Mouse (Mus musculus): Measurements from ENCODE around the gene Gm44965.

Gene Gm44965

DNA sequence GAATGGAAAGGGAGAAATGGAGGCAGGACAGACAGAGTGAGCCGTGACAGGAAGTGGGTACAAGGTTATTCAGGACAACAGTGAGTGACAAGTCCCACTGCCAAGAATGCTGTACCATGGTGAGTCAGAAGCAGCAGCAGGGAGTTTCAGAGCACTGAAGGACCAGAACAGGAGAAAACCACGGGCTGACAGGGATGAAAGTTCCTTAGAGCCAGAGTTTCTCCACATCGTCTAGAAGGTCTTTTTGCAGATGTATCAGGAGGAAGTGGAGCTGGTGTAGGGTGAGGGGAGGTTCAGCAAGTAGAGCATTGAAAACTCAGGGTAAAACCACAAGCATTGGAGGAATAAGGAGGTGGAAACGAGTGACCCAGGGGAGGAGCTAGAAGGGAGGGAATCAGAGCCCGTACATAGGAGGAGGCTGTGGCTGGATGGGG is 14.5 kb upstream of the Gm44965 start:
- DNase-seq (ENCODE audit: low read depth): peak; percentile 57

DNA sequence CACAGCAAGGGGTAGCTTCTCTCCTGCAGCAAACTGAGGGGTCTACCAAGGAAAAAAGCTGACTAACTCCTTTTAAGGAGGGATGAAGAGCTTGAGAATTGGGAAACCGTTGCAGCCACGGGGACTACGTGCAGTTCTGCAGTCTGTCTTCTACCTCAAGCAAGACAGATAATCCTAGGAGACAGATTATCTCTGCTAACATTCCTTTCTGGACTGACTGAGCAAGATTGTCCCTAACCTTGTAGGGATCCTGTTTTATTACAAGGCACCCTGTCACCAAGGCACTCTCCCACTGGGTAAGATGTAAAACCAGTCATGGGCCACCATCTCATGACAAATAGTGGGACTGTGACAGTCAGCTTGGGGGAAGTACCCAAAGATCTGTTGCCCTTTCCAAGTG is 12.5 kb upstream of the Gm44965 start:
- DNase-seq (ENCODE audit: low read depth): no peak

DNA sequence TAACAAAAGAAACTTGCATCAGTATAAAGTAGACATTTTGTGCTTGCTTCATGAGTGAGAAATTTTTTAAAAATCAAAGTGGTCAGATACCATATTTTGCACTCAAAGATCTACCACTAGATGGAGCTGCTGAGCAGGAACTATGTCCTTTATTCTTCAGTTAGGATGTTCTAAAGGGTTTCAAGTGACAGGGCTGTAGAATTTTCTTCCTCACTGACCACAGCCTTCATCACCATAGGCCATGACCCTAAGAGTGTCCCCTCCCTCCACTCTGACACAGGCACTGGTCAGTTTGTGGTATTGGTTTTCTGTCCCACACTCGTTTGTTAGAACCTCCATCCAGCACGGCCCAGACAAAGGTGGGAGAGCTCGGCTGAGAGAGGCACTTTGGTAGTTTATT is 11.7 kb upstream of the Gm44965 start:
- DNase-seq (ENCODE audit: low read depth): peak; percentile 88

GRCm38 (mm10) chr6:48589194-48589750 is 4.5 kb upstream of the Gm44965 start, which contains the start of gene Gm45021:
TSS of gene Gm45021 (plus strand) at chr6:48589610.
- DNase-seq (ENCODE audit: low read depth): peak; percentile 70

DNA sequence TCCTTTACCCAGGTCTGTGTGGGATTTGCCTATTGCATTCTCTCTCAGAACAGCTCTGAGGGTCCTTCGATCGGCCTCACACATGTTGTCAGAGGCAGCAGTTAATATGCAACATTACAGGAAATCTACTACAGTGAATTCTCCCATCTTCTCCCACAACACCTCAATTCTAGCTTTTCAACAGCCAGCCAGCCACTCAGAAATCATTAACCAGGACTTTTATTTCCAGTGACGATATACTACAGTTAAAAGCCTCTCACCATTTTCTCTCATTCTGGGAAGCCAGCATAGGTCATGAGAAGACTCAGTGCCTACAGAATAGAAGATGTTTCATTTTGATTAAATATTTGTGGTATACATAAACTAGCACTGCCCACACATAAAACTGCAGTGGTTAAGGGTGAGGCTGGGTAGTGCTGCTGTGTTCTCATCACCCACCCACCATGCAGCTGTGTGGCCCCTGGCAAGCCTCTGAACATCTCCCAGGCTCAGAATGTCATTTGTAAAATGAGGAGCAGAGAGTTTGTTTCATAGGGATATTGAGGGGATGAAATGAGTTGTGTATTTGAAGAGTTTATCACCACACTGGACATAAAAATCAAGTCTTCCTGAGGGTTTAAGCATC is 2.4 kb upstream of the Gm44965 start:
- no peak for DNase-seq (ENCODE audit: low read depth)

DNA sequence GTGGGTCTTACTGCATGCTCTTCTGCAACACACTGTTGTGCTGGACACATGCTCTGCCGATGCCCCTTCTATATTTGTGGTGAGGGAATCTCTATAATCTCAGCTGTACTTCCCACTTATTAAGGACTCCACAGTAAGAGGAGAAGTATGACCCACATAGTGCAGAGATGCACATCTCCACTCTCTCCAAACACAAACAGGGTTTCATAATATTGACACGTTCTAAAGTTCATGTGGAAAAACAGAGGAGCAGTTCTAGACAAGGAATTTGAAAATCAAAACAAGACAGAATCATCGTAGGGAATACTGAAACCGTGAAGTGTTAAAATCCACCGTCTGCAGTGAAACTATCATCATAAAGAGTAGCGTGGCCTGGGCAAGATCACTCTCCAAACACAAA is 1.9 kb upstream of the Gm44965 start:
- no peak for DNase-seq (ENCODE audit: low read depth)

DNA sequence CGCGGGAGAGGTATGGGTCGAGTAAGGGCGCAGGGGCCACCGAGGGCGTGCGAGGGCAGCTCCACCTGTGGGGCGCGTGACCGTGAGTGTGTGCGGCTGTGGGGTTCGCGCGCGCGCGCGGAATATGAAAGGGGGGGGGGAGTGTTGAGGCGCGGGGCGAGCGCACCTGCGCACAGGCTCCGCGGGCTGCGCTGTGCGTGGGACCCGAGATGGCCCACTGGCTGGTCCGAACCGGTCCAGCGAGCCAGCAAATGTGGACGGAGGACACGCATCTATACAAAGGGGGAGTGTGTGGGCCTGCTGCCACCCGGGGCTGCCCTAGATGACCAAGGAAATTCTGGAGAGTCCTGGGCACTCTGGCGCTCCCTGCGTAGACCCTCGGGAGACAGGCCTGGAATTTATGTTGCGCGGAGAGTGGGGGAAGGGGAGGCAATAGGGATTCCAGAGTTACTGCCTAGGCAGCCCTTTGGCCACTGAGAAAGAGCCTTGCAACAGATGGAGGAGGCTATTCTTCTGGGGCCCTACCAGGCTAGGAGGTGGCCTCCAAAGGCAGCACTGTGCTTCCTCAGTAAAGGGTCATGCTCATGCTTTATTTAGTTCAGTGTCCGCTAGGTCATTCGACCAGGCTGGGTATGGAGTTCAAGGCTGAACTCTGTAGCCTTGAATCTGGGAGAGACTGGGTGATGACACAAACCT is 450 bp downstream of the Gm44965 start:
- peak; percentile 39 for DNase-seq (ENCODE audit: low read depth)

GRCm38 (mm10) chr6:48595278-48595677 is 1.5 kb downstream of the Gm44965 start:
- no peak for DNase-seq (ENCODE audit: low read depth)

DNA sequence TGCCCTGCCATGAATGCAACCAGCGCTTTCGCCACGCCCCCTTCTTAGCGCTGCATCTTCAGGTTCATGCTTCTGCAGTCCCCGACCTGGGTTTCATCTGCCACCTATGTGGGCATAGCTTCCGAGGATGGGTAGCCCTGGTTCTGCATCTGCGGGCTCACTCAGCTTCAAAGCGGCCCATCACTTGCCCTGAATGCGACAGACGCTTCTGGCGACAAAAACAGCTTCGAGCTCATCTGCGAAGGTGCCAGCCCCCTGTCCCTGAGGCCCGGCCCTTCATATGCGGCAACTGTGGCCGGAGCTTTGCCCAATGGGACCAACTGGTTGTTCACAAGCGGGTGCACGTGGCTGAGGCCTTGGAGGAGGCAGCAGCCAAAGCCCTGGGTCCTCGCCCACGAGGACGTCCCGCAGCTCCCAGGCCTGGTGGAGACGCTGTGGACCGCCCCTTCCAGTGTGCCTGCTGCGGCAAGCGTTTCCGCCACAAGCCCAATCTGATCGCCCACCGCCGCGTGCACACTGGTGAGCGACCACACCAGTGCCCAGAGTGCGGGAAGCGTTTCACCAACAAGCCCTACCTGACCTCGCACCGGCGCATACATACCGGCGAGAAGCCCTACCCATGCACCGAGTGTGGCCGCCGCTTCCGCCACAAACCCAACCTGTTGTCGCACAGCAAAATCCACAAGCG is 2.9 kb downstream of the Gm44965 start:
- DNase-seq (ENCODE audit: low read depth): no peak

DNA sequence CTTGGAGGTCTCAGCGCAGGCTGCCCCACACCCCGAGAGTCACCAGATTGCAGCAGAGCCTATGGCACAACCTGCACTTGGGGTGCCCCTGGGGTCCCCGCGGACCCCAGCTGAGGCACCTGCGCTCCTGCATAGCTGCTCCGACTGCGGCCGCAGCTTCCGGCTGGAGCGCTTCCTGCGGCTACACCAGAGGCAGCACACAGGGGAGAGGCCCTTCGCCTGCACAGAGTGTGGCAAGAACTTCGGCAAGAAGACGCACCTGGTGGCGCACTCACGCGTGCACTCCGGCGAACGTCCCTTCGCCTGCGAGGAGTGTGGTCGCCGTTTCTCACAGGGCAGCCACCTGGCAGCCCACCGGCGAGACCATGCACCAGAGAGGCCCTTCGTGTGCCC is 3.5 kb downstream of the Gm44965 start:
- DNase-seq (ENCODE audit: low read depth): no peak

DNA sequence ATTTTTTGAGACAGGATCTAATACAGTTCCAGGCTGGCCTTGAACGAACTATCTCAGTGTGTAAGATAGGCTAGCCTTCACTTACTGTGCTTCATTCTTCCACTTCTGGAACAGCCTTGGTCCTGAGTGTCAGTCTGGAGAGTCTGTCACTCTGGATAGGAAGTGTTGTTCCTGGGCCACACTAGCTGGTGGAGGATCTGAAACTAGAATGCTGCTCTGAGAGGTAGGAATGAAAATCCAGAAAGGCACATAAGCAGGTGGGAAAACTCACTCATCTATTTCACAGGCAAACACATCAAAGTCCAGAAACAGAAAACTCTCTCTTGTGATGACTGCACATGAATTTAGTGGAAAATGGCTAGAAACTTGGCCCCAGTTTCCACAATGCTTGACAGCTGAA is 6.9 kb downstream of the Gm44965 start:
- no peak for DNase-seq (ENCODE audit: low read depth)

DNA sequence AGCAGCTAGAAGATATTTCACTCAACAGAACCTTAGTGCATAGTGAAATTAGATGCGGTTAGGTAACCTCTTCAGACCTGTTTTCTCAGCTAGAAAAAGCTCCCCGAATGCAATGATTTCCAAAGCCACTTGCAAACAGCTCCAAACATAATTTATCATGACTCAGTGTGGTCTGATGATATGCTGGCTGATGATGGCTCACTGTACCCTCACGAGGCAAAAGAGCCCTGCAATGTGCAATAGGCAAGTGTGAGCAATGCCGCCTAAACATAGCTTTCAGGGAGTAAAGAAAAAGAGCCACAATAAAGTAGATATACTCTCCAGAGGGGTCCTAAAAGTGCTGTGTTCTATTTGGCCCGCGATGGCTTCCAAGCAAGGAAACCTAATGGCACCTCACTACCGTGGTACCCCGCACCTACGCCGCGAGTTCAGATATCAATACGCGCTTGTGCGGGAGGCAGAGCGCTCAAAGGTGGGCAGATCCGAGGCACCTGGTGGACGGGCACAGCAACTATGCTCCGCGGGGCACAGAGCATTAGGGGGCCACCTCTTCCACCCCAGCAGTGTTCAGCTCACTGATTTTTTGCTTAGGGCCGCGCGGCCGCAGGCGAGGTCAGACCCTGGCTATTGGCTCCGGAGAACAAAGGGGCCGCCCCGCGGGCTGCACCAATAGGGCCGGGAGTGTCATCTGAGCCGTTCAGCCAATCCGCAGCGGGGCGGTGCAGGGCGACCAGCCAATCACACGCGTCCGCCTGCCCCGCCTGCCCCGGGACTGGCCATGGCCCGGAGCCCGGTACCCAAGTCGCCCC is 7.7 kb downstream of the Gm44965 start, which contains the start of gene Zfp775:
Zfp775 (plus strand) TSS at position 793 of the 809 bp plus-strand sequence.
- peak; percentile 78 for DNase-seq (ENCODE audit: low read depth)

DNA sequence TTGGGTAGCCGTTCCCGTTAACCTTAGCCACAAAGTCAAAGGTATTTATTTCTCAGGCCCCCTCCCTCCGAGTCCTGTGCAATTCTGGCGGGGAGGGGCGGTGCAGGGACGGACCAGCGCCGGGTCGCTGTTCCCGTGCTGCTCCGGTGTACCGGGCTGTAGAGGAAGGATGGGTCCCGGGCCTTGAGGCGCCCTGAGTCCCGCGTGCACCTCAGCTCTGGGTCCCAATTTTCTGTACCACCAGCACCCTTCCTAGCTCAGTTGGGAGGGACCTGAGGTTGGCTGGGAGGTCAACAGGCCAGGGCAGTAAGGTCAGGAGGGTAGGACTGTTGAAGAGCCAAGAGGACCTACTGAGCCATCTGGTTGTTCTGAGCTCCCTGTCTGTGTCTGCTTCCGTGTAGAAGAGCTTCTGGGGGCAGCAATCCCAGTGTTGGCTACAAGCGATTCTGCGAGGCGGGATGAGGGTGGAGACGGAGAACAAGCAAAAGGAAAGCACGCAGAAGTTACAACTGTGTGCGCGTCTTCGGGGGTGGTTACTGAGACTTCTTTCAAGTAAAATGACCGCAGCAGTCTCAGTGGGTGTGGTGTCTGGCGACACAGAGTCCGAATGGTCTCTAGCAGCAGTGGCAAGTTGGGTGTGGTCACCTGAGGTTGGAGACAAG is 8.5 kb downstream of the Gm44965 start:
- peak; percentile 60 for DNase-seq (ENCODE audit: low read depth)

DNA sequence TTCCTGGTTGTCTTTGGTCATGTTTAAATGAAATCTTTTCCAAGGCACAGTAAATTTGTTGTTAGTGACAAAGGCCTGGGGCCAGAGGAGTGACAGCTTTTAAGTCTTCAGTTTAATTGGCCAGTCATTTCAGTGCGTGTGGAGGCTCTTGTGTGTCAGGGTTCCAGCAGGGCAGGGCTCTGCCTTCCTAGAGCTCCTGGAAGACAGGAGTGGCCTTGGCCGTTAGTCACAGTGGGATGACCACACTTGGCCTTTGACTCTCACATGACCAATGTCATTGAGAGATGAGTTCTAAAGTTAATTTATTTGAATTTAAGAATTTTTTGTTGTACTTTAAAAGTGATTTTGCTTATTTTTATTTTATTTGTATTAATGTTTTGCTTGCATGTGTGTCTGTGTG is 14.4 kb downstream of the Gm44965 start:
- no peak for DNase-seq (ENCODE audit: low read depth)

DNA sequence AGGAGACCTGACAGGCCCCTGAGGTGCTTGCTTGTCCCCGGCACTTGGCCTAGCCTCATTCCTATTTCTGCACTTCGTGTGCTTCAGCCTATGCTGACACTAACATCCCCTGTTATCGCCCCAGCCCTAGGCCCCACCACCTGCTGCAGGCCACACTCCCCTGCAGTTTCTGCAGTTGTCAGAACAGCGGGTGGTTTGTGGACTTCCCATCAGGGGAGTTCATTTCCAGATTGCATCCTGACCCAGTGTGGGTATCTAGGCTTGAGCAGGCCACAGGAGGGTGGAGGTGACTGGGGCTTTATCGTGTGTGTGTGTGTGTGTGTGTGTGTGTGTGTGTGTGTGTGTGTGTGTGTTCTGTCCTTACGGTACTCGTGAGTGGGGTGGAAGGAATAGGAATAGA is 15.8 kb downstream of the Gm44965 start:
- DNase-seq (ENCODE audit: low read depth): no peak

- no peak for DNase-seq (ENCODE audit: low read depth)
These were observed 16.9 kb downstream of the Gm44965 start for GRCm38 (mm10) chr6:48610657-48611056.

GRCm38 (mm10) chr6:48613464-48613863 is 19.7 kb downstream of the Gm44965 start:
- no peak for DNase-seq (ENCODE audit: low read depth)

GRCm38 (mm10) chr6:48614756-48615155 is 21.0 kb downstream of the Gm44965 start:
- no peak for DNase-seq (ENCODE audit: low read depth)

DNA sequence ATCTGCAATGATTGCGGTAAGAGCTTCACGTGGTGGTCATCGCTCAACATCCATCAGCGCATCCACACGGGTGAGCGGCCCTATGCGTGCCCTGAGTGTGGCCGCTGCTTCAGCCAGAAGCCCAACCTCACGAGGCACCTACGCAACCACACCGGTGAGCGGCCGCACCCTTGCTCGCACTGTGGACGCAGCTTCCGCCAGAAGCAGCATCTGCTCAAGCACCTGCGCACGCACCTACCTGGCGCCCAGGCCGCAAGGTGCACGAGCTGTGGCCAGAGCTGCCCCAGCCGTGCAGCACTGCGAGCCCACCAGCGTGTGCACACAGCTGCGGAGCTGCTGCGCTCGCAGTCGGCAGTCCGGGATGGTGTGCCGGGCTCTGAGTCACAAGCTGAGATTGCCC is 26.3 kb downstream of the Gm44965 start:
- DNase-seq (ENCODE audit: low read depth): no peak

DNA sequence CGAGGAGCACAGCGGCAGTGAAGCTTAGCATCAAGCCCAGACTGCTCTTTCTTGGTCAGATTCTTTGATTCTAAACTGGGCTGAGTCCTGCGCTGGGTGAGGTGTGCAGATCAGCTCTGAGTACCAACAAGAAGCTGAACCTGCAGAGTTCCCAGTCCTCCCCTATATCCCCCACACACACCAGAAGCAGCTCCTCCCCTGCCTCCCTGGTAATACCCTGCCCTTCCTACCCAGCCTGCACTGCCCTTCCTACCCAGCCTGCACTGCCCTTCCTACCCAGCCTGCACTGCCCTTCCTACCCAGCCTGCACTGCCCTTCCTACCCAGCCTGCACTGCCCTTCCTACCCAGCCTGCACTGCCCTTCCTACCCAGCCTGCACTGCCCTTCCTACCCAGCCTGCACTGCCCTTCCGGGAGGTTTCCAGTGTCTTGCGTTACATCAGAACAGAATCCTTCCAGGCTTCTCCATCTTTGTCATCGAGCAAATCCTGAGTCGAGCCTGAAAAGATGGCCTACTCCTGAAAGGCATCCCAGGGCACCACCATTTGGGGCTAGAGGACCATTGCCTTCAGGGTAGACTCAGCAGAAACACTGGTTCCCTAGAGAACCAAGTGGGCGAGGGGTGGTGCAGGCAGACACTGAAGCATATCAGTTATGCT is 28.6 kb downstream of the Gm44965 start:
- DNase-seq (ENCODE audit: low read depth): peak; percentile 79

DNA sequence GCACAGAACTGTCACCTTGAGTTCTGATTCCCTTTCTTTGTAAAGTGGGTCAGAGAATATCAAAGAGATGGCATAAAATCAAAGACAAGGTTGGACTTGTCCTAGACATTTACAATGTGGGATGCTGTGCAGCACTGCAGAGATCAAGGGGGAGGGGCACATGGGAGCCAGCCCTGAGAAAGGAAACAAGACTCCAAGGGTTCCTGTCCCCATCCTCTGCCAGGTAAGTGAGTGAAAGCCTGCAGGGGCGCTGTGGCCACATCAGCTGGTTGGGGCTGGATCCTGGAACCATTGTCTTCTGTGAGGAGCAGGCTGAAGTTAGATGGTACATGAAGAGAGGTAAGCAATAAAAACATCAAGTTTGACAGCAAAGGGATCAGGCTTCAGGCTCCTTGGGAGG is 29.7 kb downstream of the Gm44965 start:
- no peak for DNase-seq (ENCODE audit: low read depth)

All from 416B (cell line).